Mouse (Mus musculus): ENCODE measurements around the gene Bhlhe40.

DNA sequence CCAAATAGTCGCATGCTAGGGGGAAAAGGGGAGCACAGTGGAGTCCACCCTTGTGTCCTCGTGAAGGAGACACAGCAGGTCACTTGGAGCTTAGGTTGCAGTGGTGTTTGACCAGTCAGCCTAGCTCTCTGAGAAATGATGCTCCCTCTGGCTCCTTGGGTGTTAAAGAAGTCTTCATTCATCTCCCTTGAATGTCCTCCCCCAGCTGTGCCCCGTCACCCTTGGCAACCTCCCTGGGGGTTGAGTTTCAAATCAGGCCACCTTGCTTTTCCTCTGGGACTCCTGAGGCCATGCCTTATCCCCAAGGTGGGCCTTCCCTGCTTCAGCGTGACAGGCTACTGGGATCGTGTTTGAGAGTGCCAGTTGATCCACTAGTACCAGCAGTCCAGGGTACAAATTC lies 17.8 kb downstream of the Bhlhe40 start:
- TF ChIP-seq POLR2A (IDR thresholded peaks at IDR 0.05; ENCODE audit: extremely low read depth, insufficient read depth, low read length) (no peak), CTCF (IDR thresholded peaks at IDR 0.05; ENCODE audit: extremely low read depth, insufficient read depth, low read length) (no peak)
